Mouse (Mus musculus) right cerebral cortex, postnatal 25 days (tissue): ENCODE results near the gene Sgip1.

Source experiments
- DNase-seq: peaks from one replicate; pipeline ENCODE4 v3.0.0; 2022

Gene Sgip1

GRCm38 (mm10) chr4:102900166-102900565, 159.1 kb downstream of the Sgip1 start:
- DNase-seq, result no peak

- no peak for DNase-seq
These were observed 166.8 kb downstream of the Sgip1 start for GRCm38 (mm10) chr4:102907843-102908427.

- no peak for DNase-seq
These were observed 169.1 kb downstream of the Sgip1 start for GRCm38 (mm10) chr4:102910191-102910590.

GRCm38 (mm10) chr4:102913176-102913575, 172.1 kb downstream of the Sgip1 start:
- no peak for DNase-seq

GRCm38 (mm10) chr4:102913700-102914327, 172.7 kb downstream of the Sgip1 start:
- no peak for DNase-seq

GRCm38 (mm10) chr4:102918191-102918590, 177.1 kb downstream of the Sgip1 start:
- DNase-seq, result no peak

GRCm38 (mm10) chr4:102929491-102929890, 188.4 kb downstream of the Sgip1 start:
- no peak for DNase-seq

- DNase-seq, result no peak
These were observed 189.6 kb downstream of the Sgip1 start for GRCm38 (mm10) chr4:102930679-102931078.

GRCm38 (mm10) chr4:102940266-102940665, 199.2 kb downstream of the Sgip1 start:
- no peak for DNase-seq

GRCm38 (mm10) chr4:102940738-102941137, 199.6 kb downstream of the Sgip1 start:
- DNase-seq, result no peak

- DNase-seq, result no peak
These were observed 203.2 kb downstream of the Sgip1 start for GRCm38 (mm10) chr4:102944325-102944724.

GRCm38 (mm10) chr4:102952476-102952875, 211.4 kb downstream of the Sgip1 start:
- no peak for DNase-seq

- DNase-seq, result no peak
These were observed 214.3 kb downstream of the Sgip1 start for GRCm38 (mm10) chr4:102955294-102955956.

GRCm38 (mm10) chr4:102959409-102959808, 218.3 kb downstream of the Sgip1 start:
- no peak for DNase-seq

- no peak for DNase-seq
These were observed 223.1 kb downstream of the Sgip1 start for GRCm38 (mm10) chr4:102964174-102964573.

GRCm38 (mm10) chr4:102967811-102968210, 226.7 kb downstream of the Sgip1 start:
- DNase-seq, result no peak

GRCm38 (mm10) chr4:102969599-102969998, 228.5 kb downstream of the Sgip1 start:
- no peak for DNase-seq

- no peak for DNase-seq
These were observed 230.1 kb downstream of the Sgip1 start for GRCm38 (mm10) chr4:102971159-102971558.

GRCm38 (mm10) chr4:102972071-102972470, 231.0 kb downstream of the Sgip1 start:
- no peak for DNase-seq

GRCm38 (mm10) chr4:102974172-102974571, 233.1 kb downstream of the Sgip1 start:
- DNase-seq, result no peak

- no peak for DNase-seq
These were observed 235.5 kb downstream of the Sgip1 start for GRCm38 (mm10) chr4:102976290-102977275.

GRCm38 (mm10) chr4:102977778-102978321, 236.8 kb downstream of the Sgip1 start:
- no peak for DNase-seq

- DNase-seq, result no peak
These were observed 237.3 kb downstream of the Sgip1 start, which contains the start of gene Tctex1d1 for GRCm38 (mm10) chr4:102978440-102978839. Tctex1d1 (plus strand) TSS chr4:102978606.
